Mouse (Mus musculus) Muller cell, postnatal 12 days (primary cell): ENCODE data around the gene Gbp3.
A peak's percentile ranks its signal among the peaks of the same experiment; 100 is the strongest.
"Not testable (repeated sequence)": the region's sequence is repeated elsewhere in the genome, so short reads cannot be mapped to it uniquely, and the experiment has no call there.

Experiments used
- DNase-seq: peaks from one replicate; pipeline ENCODE4 v3.0.0-alpha.2; 2015; ENCODE audit errors: inconsistent ontology term

Gbp3 gene

GRCm38 (mm10) chr3:142559632-142560228, at the start of gene Gbp3:
TSS of gene Gbp3 (plus strand) at chr3:142560026.
- DNase-seq, result peak; percentile 66

GRCm38 (mm10) chr3:142528116-142528515, 31.7 kb upstream of the Gbp3 start:
- peak; percentile 89 for DNase-seq

GRCm38 (mm10) chr3:142529597-142529996, 30.2 kb upstream of the Gbp3 start:
- no peak for DNase-seq

DNA sequence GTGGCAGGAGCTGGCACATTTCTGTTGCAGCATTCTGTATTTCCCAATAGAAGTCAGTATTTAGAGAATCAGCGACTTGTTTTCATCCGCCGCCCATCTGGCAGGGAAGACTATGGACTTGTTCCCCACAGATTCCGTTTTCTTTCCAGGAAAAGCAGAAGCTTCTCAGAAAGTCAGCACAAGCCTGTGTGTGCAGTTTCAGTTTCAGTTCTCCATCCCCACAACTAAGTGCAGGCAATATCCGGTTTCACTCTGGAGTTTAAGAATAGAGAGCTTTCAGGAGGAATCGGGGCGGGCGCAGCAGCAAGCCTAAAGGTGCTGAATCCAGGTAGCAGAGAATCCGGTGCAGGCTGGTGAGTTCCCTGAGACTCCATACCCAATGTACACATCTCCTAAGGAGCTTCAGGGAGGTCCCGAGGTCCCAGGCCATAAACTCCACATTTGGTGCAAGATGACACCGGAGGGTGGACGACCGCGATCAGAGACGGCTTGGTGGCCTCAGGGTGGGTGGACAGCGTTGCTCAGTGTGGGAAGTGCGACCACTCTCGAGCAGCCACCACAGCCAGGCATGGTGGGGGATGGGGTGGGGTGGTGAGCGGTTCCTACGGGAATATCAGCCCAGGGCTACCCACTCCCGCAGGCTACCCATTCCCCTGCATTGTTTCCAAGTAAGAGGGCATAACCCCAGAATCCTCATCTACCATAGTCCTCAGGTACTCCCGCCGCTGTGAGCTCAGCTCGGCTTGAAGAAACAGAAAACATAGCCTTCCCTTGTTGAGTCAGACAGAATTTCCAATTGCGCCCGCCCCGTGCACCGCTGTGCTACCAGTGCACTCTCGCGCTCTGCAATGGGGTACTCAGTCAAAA, 29.5 kb upstream of the Gbp3 start, which contains the start of gene Gbp7:
Gene Gbp7, plus strand, starts transcription at position 256 of the 867 bp plus-strand sequence.
- DNase-seq, result peak; percentile 71

- no peak for DNase-seq
These were observed 28.2 kb upstream of the Gbp3 start for GRCm38 (mm10) chr3:142531595-142531994.

DNA sequence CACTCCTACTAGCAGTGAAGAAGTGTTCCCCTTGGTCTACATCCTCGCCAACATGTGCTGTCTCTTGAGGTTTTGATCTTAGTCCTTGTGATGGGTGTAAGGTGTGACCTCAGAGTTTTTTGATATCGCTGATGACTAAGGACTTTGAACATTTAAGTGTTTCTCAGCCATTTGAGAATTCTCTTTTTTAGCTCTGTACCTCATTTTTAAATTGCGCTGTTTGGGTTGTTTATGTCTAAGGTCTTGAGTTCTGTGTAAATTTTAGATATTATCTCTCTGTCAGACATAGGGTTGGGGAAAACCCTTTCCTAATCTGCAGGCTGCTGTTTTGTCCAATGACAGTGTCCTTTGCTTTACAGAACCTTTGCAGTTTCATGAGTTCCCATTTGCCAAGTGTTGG, 26.6 kb upstream of the Gbp3 start:
- DNase-seq, result no peak

DNA sequence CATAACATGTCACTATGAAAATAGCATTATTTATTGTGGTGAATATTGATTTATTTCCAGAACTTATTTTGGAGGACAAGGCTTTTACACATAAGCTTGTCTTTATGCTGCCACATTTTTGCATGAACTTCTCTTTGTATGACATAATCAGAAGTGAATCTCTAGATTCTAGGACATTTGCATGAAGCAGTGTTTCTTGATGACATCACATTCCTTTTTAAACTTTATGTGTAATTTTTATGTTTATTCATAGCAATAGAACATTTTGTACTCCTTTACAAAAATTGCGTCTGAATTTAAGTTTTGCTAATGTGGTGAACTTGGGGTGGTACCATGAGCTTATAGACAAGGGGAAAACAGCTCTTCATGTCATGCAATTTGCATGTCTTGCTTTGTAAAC, 24.2 kb upstream of the Gbp3 start:
- no peak for DNase-seq

DNA sequence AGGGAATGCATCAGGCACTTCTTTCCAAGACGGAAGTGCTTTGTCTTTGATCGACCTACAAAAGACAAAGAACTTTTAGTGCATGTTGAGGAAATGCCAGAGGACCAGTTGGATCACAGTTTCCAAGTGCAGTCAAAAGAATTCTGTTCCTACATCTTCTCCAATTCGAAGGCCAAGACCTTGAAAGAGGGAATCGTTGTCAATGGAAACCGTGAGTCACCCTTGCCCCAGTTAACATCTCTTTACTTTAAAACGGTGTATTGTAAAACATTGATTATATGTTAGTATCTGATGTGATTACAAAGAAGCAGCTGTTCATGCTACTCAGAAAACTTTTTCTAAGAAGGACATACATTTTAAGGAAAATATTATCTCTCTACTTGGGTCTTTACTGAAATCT, 18.4 kb upstream of the Gbp3 start:
- peak; percentile 54 for DNase-seq

DNA sequence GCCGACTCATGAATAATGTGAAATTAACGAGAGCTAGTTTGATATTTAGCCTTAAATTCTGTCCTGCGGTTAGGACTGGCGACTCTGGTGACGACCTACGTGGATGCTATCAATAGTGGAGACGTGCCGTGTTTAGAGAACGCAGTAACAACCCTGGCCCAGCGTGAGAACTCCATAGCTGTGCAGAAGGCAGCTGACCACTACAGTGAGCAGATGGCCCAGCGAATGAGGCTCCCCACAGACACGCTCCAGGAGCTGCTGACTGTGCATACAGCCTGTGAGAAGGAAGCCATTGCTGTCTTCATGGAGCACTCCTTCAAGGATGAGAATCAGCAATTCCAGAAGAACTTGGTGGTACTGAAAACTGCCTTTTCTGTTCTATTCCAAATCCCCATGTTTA, 17.1 kb upstream of the Gbp3 start:
- not testable (repeated sequence) for DNase-seq

DNA sequence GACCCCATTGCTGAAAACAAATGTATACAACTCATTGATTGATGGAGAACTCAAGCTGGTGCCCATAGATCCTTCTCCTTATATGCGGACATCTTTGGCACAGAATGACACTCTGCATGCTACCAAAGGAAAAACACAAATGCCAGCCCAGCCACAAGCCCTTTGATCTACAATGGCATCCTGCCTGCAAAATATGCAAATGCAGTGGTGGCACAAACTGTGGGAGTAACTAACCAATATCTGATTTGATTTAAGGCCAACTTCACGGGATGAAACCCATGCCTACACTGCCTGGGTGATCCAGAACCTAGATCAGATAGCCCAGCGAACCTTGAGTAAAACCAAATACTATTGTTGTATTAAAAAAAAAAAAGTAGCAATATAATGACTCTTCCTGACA, 13.1 kb upstream of the Gbp3 start:
- DNase-seq, result peak; percentile 62

DNA sequence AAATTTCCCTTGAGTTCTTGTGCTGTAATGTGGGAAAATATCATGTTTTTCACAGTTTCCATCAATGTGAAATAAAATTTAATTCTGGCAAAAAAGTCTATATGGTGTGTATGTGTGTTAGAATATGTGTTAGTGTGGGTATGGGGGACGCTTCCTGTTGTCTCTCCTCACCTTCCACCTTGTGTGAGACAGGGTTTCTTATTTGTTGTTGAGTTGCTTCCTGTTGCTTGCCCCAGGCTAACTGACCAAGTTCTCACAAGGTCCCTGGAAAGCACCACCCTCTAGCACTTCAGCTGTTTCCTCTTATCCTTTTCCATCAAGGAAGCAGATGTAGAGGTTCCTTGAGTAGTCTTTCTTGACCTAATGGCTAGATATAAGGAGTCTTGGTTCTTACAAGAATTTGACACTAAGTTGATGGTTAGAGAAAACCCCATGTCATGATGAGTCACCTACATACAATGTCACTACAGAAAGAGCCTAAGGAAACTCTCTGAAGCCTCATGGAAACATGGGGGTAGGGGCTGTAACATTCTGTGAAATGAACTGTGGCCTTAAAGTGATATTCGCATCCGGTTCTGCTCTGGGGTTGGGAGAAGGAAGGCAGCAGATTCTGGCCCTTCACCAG, 9.7 kb upstream of the Gbp3 start:
- peak; percentile 28 for DNase-seq

DNA sequence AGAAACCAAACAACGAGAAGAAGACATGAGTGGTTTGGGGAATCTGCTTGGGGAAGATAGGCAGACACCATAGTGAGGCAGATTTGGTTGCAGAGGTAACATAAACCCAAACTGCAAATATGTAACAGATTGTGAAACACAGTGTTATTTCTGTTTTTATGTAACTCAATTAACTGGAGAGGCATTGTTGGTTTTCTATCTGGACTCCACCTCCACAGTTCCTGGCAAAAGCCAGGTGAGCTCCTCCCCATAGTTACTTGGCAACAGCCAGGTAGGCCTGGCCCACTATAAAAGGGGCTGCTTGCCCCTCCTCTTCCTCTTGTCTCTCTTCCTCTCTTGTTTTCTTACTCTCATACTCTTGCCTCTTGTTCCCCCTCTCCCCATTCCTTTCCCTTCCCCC, 5.2 kb upstream of the Gbp3 start:
- DNase-seq, result no peak

- DNase-seq, result no peak
These were observed 4.2 kb upstream of the Gbp3 start for GRCm38 (mm10) chr3:142555623-142556022.

- peak; percentile 88 for DNase-seq
These were observed 596 bp downstream of the Gbp3 start for GRCm38 (mm10) chr3:142560296-142560948.

GRCm38 (mm10) chr3:142561045-142561646, 1.3 kb downstream of the Gbp3 start:
- no peak for DNase-seq

DNA sequence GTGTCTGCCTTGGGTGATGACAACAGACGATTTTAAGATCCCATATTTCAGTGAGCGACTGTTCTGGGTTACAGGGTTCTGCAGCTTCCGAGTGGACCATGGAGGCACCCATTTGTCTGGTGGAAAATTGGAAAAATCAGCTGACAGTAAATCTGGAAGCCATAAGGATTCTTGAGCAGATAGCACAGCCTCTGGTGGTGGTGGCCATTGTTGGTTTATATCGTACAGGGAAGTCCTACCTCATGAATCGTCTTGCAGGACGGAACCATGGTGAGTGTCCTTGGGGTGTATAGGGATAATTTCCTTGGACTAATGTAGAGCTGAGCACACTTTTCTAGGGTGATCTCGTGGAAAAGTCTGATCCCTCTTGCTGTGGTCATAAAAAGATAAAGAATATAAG, 1.8 kb downstream of the Gbp3 start:
- DNase-seq, result no peak

DNA sequence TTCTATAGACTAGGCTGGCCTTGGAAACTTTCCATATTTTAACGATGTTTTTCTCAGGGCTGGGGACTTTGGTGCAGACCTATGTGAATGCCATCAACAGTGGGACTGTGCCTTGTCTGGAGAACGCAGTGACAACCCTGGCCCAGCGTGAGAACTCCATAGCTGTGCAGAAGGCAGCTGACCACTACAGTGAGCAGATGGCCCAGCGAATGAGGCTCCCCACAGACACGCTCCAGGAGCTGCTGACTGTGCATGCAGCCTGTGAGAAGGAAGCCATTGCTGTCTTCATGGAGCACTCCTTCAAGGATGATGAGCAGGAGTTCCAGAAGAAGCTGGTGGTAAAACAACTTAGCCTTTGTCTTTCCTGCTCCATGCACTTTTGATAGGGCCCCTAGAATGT, 7.7 kb downstream of the Gbp3 start:
- not testable (repeated sequence) for DNase-seq

DNA sequence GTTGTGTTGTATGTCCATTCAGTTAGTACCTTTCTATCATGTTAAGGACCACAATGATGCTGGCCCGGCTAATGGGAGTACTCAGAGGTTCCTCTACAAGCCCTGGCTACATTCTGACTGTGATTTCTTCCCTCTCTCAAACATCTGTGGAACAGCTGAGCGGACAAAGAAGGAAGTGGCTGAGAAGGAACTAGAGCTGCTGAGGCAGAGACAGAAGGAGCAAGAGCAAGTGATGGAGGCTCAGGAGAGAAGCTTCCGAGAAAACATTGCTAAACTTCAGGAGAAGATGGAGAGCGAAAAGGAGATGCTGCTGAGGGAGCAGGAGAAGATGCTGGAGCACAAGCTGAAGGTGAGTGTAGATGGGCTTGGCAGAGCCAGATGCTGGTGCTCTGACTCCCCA, 10.9 kb downstream of the Gbp3 start:
- no peak for DNase-seq

DNA sequence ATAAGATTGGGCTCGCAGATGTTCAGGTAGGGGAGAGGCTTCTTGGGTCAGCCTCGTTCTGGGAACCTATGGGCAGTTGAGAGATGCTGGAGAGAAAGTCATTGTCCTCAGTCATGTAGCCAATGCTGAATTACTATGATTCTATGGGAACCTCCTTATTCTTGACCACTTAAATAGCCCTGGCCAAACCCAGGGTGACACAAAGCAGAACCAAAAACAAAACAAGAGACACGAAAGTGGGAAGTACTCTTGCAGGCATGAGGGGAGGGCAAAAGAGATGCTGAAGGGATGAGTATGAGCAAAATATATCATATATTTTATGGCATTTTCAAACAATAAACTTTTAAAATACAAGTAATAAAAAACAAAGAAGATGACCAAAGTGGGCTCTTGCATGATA, 17.3 kb downstream of the Gbp3 start:
- DNase-seq, result no peak

GRCm38 (mm10) chr3:142578342-142578741, 18.5 kb downstream of the Gbp3 start:
- DNase-seq, result no peak

GRCm38 (mm10) chr3:142583067-142583466, 23.2 kb downstream of the Gbp3 start:
- no peak for DNase-seq

- peak; percentile 7 for DNase-seq
These were observed 27.6 kb downstream of the Gbp3 start for GRCm38 (mm10) chr3:142587386-142587785.
